Mouse (Mus musculus) adipocyte (in vitro differentiated cells): ENCODE results near the gene Atp6v0a1.

Source experiments
- DNase-seq: peaks from one replicate; pipeline ENCODE4 v3.0.0-alpha.2; 2016; ENCODE audit warnings: low spot score

The Atp6v0a1 gene

GRCm38 (mm10) chr11:101009046-101009887 is at the start of gene Atp6v0a1:
Gene Atp6v0a1 (plus strand): TSS chr11:101009452.
- DNase-seq = peak; percentile 96

- DNase-seq = peak; percentile 77
These were observed 49.8 kb upstream of the Atp6v0a1 start for GRCm38 (mm10) chr11:100959464-100959810.

- peak; percentile 76 for DNase-seq
These were observed 49.4 kb upstream of the Atp6v0a1 start for GRCm38 (mm10) chr11:100959826-100960225.

- DNase-seq = peak; percentile 56
These were observed 48.7 kb upstream of the Atp6v0a1 start for GRCm38 (mm10) chr11:100960540-100960939.

- peak; percentile 77 for DNase-seq
These were observed 46.8 kb upstream of the Atp6v0a1 start for GRCm38 (mm10) chr11:100962371-100962911.

- peak; percentile 86 for DNase-seq
These were observed 45.6 kb upstream of the Atp6v0a1 start for GRCm38 (mm10) chr11:100963647-100964046.

GRCm38 (mm10) chr11:100964180-100964579 is 45.1 kb upstream of the Atp6v0a1 start:
- DNase-seq = peak; percentile 79

GRCm38 (mm10) chr11:100964901-100965542 is 44.2 kb upstream of the Atp6v0a1 start:
- DNase-seq = no peak

GRCm38 (mm10) chr11:100965760-100966159 is 43.5 kb upstream of the Atp6v0a1 start:
- DNase-seq = peak; percentile 30

GRCm38 (mm10) chr11:100967376-100967775 is 41.9 kb upstream of the Atp6v0a1 start:
- DNase-seq = peak; percentile 40

- DNase-seq = peak; percentile 45
These were observed 41.3 kb upstream of the Atp6v0a1 start for GRCm38 (mm10) chr11:100967881-100968420.

GRCm38 (mm10) chr11:100968501-100968900 is 40.8 kb upstream of the Atp6v0a1 start:
- DNase-seq = peak; percentile 43

GRCm38 (mm10) chr11:100969189-100969743 is 40.0 kb upstream of the Atp6v0a1 start:
- DNase-seq = no peak

- DNase-seq = peak; percentile 74
These were observed 39.3 kb upstream of the Atp6v0a1 start for GRCm38 (mm10) chr11:100969744-100970556.

GRCm38 (mm10) chr11:100970557-100970937 is 38.7 kb upstream of the Atp6v0a1 start, which contains the start of gene Cavin1:
Gene Cavin1 (minus strand): TSS chr11:100970887.
- peak; percentile 98 for DNase-seq

GRCm38 (mm10) chr11:100971455-100971854 is 37.8 kb upstream of the Atp6v0a1 start:
- DNase-seq = peak; percentile 80

GRCm38 (mm10) chr11:100973245-100973644 is 36.0 kb upstream of the Atp6v0a1 start:
- DNase-seq = no peak

- DNase-seq = peak; percentile 79
These were observed 34.8 kb upstream of the Atp6v0a1 start for GRCm38 (mm10) chr11:100974381-100974970.

GRCm38 (mm10) chr11:100975241-100975640 is 34.0 kb upstream of the Atp6v0a1 start:
- no peak for DNase-seq

GRCm38 (mm10) chr11:100979887-100980286 is 29.4 kb upstream of the Atp6v0a1 start:
- DNase-seq = peak; percentile 99

- DNase-seq = no peak
These were observed 28.8 kb upstream of the Atp6v0a1 start for GRCm38 (mm10) chr11:100980438-100980837.
